ENCODE assay signal across 18 mouse cellular contexts in genomic region chr12:53882863-53883262, GRCm38 (mm10).
"Had no signal": no experiment of that assay in that cellular context is flagged by ENCODE, and none has a peak within 500 bp of the region (broad histone marks: within the 10 kb centered on the region; RNA-seq: fewer than 3 reads in every experiment).

No protein-coding gene starts in this region.

- H3K4me2 ChIP-seq: lung, embryonic 14.5 days; midbrain, embryonic 13.5 days; neural tube, embryonic 13.5 days; neural tube, embryonic 15.5 days had no signal

- H3K27ac ChIP-seq: midbrain, embryonic 10.5 days; midbrain, embryonic 13.5 days; neural tube, embryonic 13.5 days; neural tube, embryonic 15.5 days had no signal

- H3K27me3 ChIP-seq: midbrain, embryonic 13.5 days; neural tube, embryonic 13.5 days; neural tube, embryonic 15.5 days had no signal

- ATAC-seq: midbrain, embryonic 13.5 days; midbrain, embryonic 16.5 days had no signal

- H3K36me3 ChIP-seq: midbrain, embryonic 10.5 days; midbrain, embryonic 13.5 days; neural tube, embryonic 13.5 days; neural tube, embryonic 15.5 days had no signal

- H3K9ac ChIP-seq: lung, embryonic 14.5 days; midbrain, embryonic 13.5 days; neural tube, embryonic 13.5 days; neural tube, embryonic 15.5 days had no signal

- H3K4me1 ChIP-seq: neural tube, embryonic 13.5 days; neural tube, embryonic 15.5 days had no signal

- H3K9me3 ChIP-seq: midbrain, embryonic 10.5 days; midbrain, embryonic 13.5 days; neural tube, embryonic 15.5 days had no signal

- DNase-seq: lung, adult 18-20 months; lung, embryonic 14.5 days; lung, postnatal 10 days; lung, postnatal 4 days; retina, postnatal 1 day; right cerebral cortex, adult 18-20 months; right cerebral cortex, postnatal 25 days; right cerebral cortex, postnatal 4 days; spleen, adult 18-20 months; thymus, adult 2 months; thymus, postnatal 25 days; thymus, postnatal 4 days had no signal

- H3K4me3 ChIP-seq: midbrain, embryonic 10.5 days; midbrain, embryonic 13.5 days; myocyte; neural tube, embryonic 13.5 days; neural tube, embryonic 15.5 days had no signal
